ENCODE assay signal across 36 mouse cellular contexts in genomic region chr13:73273536-73273935, GRCm38 (mm10). TPM values are rescaled to one million over a fixed set of nuclear protein-coding genes. Genes with fewer than 3 reads are reported as not detected.
"Had no signal": no experiment of that assay in that cellular context is flagged by ENCODE, and none has a peak within 500 bp of the region (broad histone marks: within the 10 kb centered on the region; RNA-seq: fewer than 3 reads in every experiment).

No protein-coding gene starts in this region.

- DNase-seq: cerebellum, adult 2 months; cerebellum, adult 8-10 months; cerebellum, adult 9-10 months; cerebellum, adult 9-11 months; cerebellum, postnatal 10 days; cerebellum, postnatal 14 days; cerebellum, postnatal 25 days; cerebellum, postnatal 36 days; embryo, embryonic 11 days; forebrain, postnatal 0 days; gastrocnemius, adult 2 months; gastrocnemius, postnatal 10 days; gastrocnemius, postnatal 14 days; gastrocnemius, postnatal 25 days; gastrocnemius, postnatal 36 days; heart, adult 11 months; heart, adult 18-20 months had no signal

- H3K9ac ChIP-seq: embryonic facial prominence, embryonic 12.5 days; embryonic facial prominence, embryonic 13.5 days; embryonic facial prominence, embryonic 15.5 days; forebrain, embryonic 12.5 days; forebrain, embryonic 13.5 days; forebrain, embryonic 15.5 days; forebrain, postnatal 0 days had no signal

- H3K27ac ChIP-seq: embryonic facial prominence, embryonic 10.5 days; embryonic facial prominence, embryonic 12.5 days; embryonic facial prominence, embryonic 13.5 days; embryonic facial prominence, embryonic 15.5 days; forebrain, embryonic 10.5 days; forebrain, embryonic 12.5 days; forebrain, embryonic 13.5 days; forebrain, embryonic 15.5 days; gastrocnemius, adult 2 months had no signal

- H3K9me3 ChIP-seq: embryonic facial prominence, embryonic 10.5 days; embryonic facial prominence, embryonic 12.5 days; embryonic facial prominence, embryonic 13.5 days; embryonic facial prominence, embryonic 15.5 days; forebrain, embryonic 10.5 days; forebrain, embryonic 12.5 days; forebrain, embryonic 13.5 days; forebrain, embryonic 15.5 days had no signal

- ATAC-seq: forebrain, embryonic 13.5 days; forebrain, embryonic 14.5 days; forebrain, embryonic 15.5 days; forebrain, embryonic 16.5 days; forebrain, postnatal 0 days had no signal

- H3K4me3 ChIP-seq: embryonic facial prominence, embryonic 10.5 days; embryonic facial prominence, embryonic 12.5 days; embryonic facial prominence, embryonic 13.5 days; embryonic facial prominence, embryonic 15.5 days; erythroblast, embryonic 14.5 days; forebrain, embryonic 10.5 days; forebrain, embryonic 12.5 days; forebrain, embryonic 13.5 days; forebrain, embryonic 15.5 days; gastrocnemius, adult 2 months had no signal

- H3K36me3 ChIP-seq: embryonic facial prominence, embryonic 10.5 days; embryonic facial prominence, embryonic 12.5 days; embryonic facial prominence, embryonic 13.5 days; embryonic facial prominence, embryonic 15.5 days; forebrain, embryonic 10.5 days; forebrain, embryonic 12.5 days; forebrain, embryonic 15.5 days had no signal

- H3K4me2 ChIP-seq: embryonic facial prominence, embryonic 12.5 days; embryonic facial prominence, embryonic 13.5 days; embryonic facial prominence, embryonic 15.5 days; forebrain, embryonic 12.5 days; forebrain, embryonic 13.5 days; forebrain, embryonic 15.5 days had no signal

RNA-seq across cellular contexts. Expression of gene Irx4, which starts 13.3 kb away (rescaled TPM):
- total RNA-seq: common myeloid progenitor, adult 5-6 weeks; forebrain, postnatal 0 days; gastrocnemius, adult 18-20 months; gastrocnemius, adult 2 months; gastrocnemius, adult 8-10 months; gastrocnemius, postnatal 10 days; gastrocnemius, postnatal 14 days; gastrocnemius, postnatal 25 days; gastrocnemius, postnatal 36 days; gastrocnemius, postnatal 4 days; granulocyte monocyte progenitor cell, adult 5-6 weeks had no signal
- polyA plus RNA-seq: cortical plate, adult 2 months; erythroblast, embryonic 14.5 days; forebrain, embryonic 13.5 days; forebrain, embryonic 16.5 days; forebrain, postnatal 0 days; frontal cortex, adult 2 months; gonadal fat pad, adult 2 months had no signal
